Mouse (Mus musculus) mature B cell (primary cell): ENCODE measurements around the gene 1700080O16Rik.

Experiments
- in situ Hi-C: fragments of 300-500 bp; cut with MboI; formaldehyde crosslinking; loops from 2 replicates; pipeline ENCODE4 v1.14.3; 2019

Gene 1700080O16Rik

GRCm38 (mm10) chrX:51972672-51973071 lies at the start of gene 1700080O16Rik:
Gene 1700080O16Rik, minus strand, starts transcription at chrX:51972772.
- in situ Hi-C loops: no loop called here

- in situ Hi-C loops: no loop called here
Measured at GRCm38 (mm10) chrX:52017660-52018059, 45.1 kb upstream of the 1700080O16Rik start.

- in situ Hi-C loops: no loop called here
Measured at GRCm38 (mm10) chrX:52000072-52000471, 27.5 kb upstream of the 1700080O16Rik start.

GRCm38 (mm10) chrX:51999426-51999825 lies 26.9 kb upstream of the 1700080O16Rik start:
- in situ Hi-C loops: no loop called here

- in situ Hi-C loops: no loop called here
Measured at GRCm38 (mm10) chrX:51976361-51976760, 3.8 kb upstream of the 1700080O16Rik start.

- in situ Hi-C loops: no loop called here
Measured at GRCm38 (mm10) chrX:51974618-51975017, 2.0 kb upstream of the 1700080O16Rik start.

GRCm38 (mm10) chrX:51948071-51948470 lies 24.5 kb downstream of the 1700080O16Rik start:
- in situ Hi-C loops: no loop called here

GRCm38 (mm10) chrX:51938076-51938475 lies 34.5 kb downstream of the 1700080O16Rik start:
- in situ Hi-C loops: no loop called here

- in situ Hi-C loops: no loop called here
Measured at GRCm38 (mm10) chrX:51919091-51919490, 53.5 kb downstream of the 1700080O16Rik start.
